Mouse (Mus musculus): ENCODE measurements around the gene Lcor. TPM values are rescaled to one million over a fixed set of nuclear protein-coding genes. Genes with fewer than 3 reads are reported as not detected.

The Lcor gene
- polyA plus RNA-seq, 1 experiment: 4.8 TPM

- Histone ChIP-seq H3K4me1 (replicated peaks; ENCODE audit: control insufficient read depth, insufficient read depth, low read length) (no peaks in the 10 kb centered on the region), H3K4me3 (ENCODE audit: control insufficient read depth, insufficient read depth, low read length) (no peak overlapping the region), H3K27ac (ENCODE audit: control insufficient read depth, insufficient read depth, low read length) (no peak overlapping the region), H3K36me3 (ENCODE audit: control insufficient read depth, insufficient read depth, low read length) (peaks cover 10% of the 10 kb centered on the region; the same call in 1 of the 2 replicates), H3K27me3 (ENCODE audit: control insufficient read depth, insufficient read depth, low read length) (no peaks in the 10 kb centered on the region)
- 95% methylated on average over 5 of the region's 5 CpGs for WGBS
- DNase-seq: no peak
- TF ChIP-seq CTCF (IDR thresholded peaks at IDR 0.05; ENCODE audit: borderline replicate concordance, control insufficient read depth, extremely low read depth, insufficient read depth, low read length, poor library complexity) (no peak), POLR2A (IDR thresholded peaks at IDR 0.05; ENCODE audit: control insufficient read depth, extremely low read depth, insufficient read depth, low read length, poor library complexity) (no peak)
These were observed 100.6 kb downstream of the Lcor start for GRCm38 (mm10) chr19:41582918-41583514.

GRCm38 (mm10) chr19:41586752-41587151, 104.3 kb downstream of the Lcor start:
- 93% methylated on average over 10 of the region's 10 CpGs for WGBS
- H3K4me3 ChIP-seq (ENCODE audit: control insufficient read depth, insufficient read depth, low read length): no peak overlapping the region
- H3K27ac ChIP-seq (ENCODE audit: control insufficient read depth, insufficient read depth, low read length): no peak overlapping the region
- no peak for DNase-seq
- H3K36me3 ChIP-seq (ENCODE audit: control insufficient read depth, insufficient read depth, low read length): peaks cover 8% of the 10 kb centered on the region; the same call in 1 of the 2 replicates
- TF ChIP-seq CTCF (IDR thresholded peaks at IDR 0.05; ENCODE audit: borderline replicate concordance, control insufficient read depth, extremely low read depth, insufficient read depth, low read length, poor library complexity) (no peak), POLR2A (IDR thresholded peaks at IDR 0.05; ENCODE audit: control insufficient read depth, extremely low read depth, insufficient read depth, low read length, poor library complexity) (no peak)
- no peaks in the 10 kb centered on the region for H3K4me1 ChIP-seq (replicated peaks; ENCODE audit: control insufficient read depth, insufficient read depth, low read length)
- no peaks in the 10 kb centered on the region for H3K27me3 ChIP-seq (ENCODE audit: control insufficient read depth, insufficient read depth, low read length)

GRCm38 (mm10) chr19:41587431-41588222, 105.2 kb downstream of the Lcor start:
- Histone ChIP-seq H3K4me3 (ENCODE audit: control insufficient read depth, insufficient read depth, low read length) (no peak overlapping the region), H3K36me3 (ENCODE audit: control insufficient read depth, insufficient read depth, low read length) (peaks cover 3% of the 10 kb centered on the region; the same call in 1 of the 2 replicates), H3K4me1 (replicated peaks; ENCODE audit: control insufficient read depth, insufficient read depth, low read length) (no peaks in the 10 kb centered on the region), H3K27ac (ENCODE audit: control insufficient read depth, insufficient read depth, low read length) (no peak overlapping the region), H3K27me3 (ENCODE audit: control insufficient read depth, insufficient read depth, low read length) (no peaks in the 10 kb centered on the region)
- no peak for TF ChIP-seq CTCF (IDR thresholded peaks at IDR 0.05; ENCODE audit: borderline replicate concordance, control insufficient read depth, extremely low read depth, insufficient read depth, low read length, poor library complexity)
- no peak for TF ChIP-seq POLR2A (IDR thresholded peaks at IDR 0.05; ENCODE audit: control insufficient read depth, extremely low read depth, insufficient read depth, low read length, poor library complexity)
- no peak for DNase-seq
- WGBS: 96% methylated on average over 20 of the region's 20 CpGs

- 97% methylated on average over 7 of the region's 7 CpGs for WGBS
These were observed 106.6 kb downstream of the Lcor start for GRCm38 (mm10) chr19:41589026-41589425.

GRCm38 (mm10) chr19:41589681-41590080, 107.2 kb downstream of the Lcor start:
- WGBS: 94% methylated on average over 8 of the region's 8 CpGs
- no peak overlapping the region for H3K27ac ChIP-seq (ENCODE audit: control insufficient read depth, insufficient read depth, low read length)
- H3K4me3 ChIP-seq (ENCODE audit: control insufficient read depth, insufficient read depth, low read length): no peak overlapping the region
- DNase-seq: no peak
- H3K4me1 ChIP-seq (replicated peaks; ENCODE audit: control insufficient read depth, insufficient read depth, low read length): no peaks in the 10 kb centered on the region
- H3K36me3 ChIP-seq (ENCODE audit: control insufficient read depth, insufficient read depth, low read length): no peaks in the 10 kb centered on the region
- H3K27me3 ChIP-seq (ENCODE audit: control insufficient read depth, insufficient read depth, low read length): no peaks in the 10 kb centered on the region
- TF ChIP-seq POLR2A (IDR thresholded peaks at IDR 0.05; ENCODE audit: control insufficient read depth, extremely low read depth, insufficient read depth, low read length, poor library complexity) (no peak), CTCF (IDR thresholded peaks at IDR 0.05; ENCODE audit: borderline replicate concordance, control insufficient read depth, extremely low read depth, insufficient read depth, low read length, poor library complexity) (no peak)

More at GRCm38 (mm10) chr19:41589026-41589425, 106.6 kb downstream of the Lcor start:
- TF ChIP-seq POLR2A (IDR thresholded peaks at IDR 0.05; ENCODE audit: control insufficient read depth, extremely low read depth, insufficient read depth, low read length, poor library complexity) (no peak), CTCF (IDR thresholded peaks at IDR 0.05; ENCODE audit: borderline replicate concordance, control insufficient read depth, extremely low read depth, insufficient read depth, low read length, poor library complexity) (no peak)
- Histone ChIP-seq H3K4me3 (ENCODE audit: control insufficient read depth, insufficient read depth, low read length) (no peak overlapping the region), H3K27me3 (ENCODE audit: control insufficient read depth, insufficient read depth, low read length) (no peaks in the 10 kb centered on the region), H3K4me1 (replicated peaks; ENCODE audit: control insufficient read depth, insufficient read depth, low read length) (no peaks in the 10 kb centered on the region), H3K27ac (ENCODE audit: control insufficient read depth, insufficient read depth, low read length) (no peak overlapping the region), H3K36me3 (ENCODE audit: control insufficient read depth, insufficient read depth, low read length) (no peaks in the 10 kb centered on the region)
- DNase-seq: no peak

- H3K4me1 ChIP-seq (replicated peaks; ENCODE audit: control insufficient read depth, insufficient read depth, low read length): peaks cover under 1% of the 10 kb centered on the region
- DNase-seq: no peak
- H3K4me3 ChIP-seq (ENCODE audit: control insufficient read depth, insufficient read depth, low read length): no peak overlapping the region
- no peaks in the 10 kb centered on the region for H3K36me3 ChIP-seq (ENCODE audit: control insufficient read depth, insufficient read depth, low read length)
- no peaks in the 10 kb centered on the region for H3K27me3 ChIP-seq (ENCODE audit: control insufficient read depth, insufficient read depth, low read length)
- WGBS: 91% methylated on average over 12 of the region's 12 CpGs
- no peak overlapping the region for H3K27ac ChIP-seq (ENCODE audit: control insufficient read depth, insufficient read depth, low read length)
- no peak for TF ChIP-seq POLR2A (IDR thresholded peaks at IDR 0.05; ENCODE audit: control insufficient read depth, extremely low read depth, insufficient read depth, low read length, poor library complexity)
- TF ChIP-seq CTCF (IDR thresholded peaks at IDR 0.05; ENCODE audit: borderline replicate concordance, control insufficient read depth, extremely low read depth, insufficient read depth, low read length, poor library complexity): no peak
These were observed 109.4 kb downstream of the Lcor start for GRCm38 (mm10) chr19:41591808-41592207.

Measured in thymus, adult 2 months (tissue).